Mouse (Mus musculus) kidney, postnatal 10 days (tissue): ENCODE measurements around the gene Slc1a1.
A peak's percentile ranks its signal among the peaks of the same experiment; 100 is the strongest.

Source experiments
- DNase-seq: peaks from one replicate; pipeline ENCODE4 v3.0.0; 2021; ENCODE audit warnings: mixed read lengths

The Slc1a1 gene

GRCm38 (mm10) chr19:28926366-28926765, 91.5 kb downstream of the Slc1a1 start:
- no peak for DNase-seq

GRCm38 (mm10) chr19:28927396-28927795, 92.5 kb downstream of the Slc1a1 start:
- DNase-seq, result no peak

GRCm38 (mm10) chr19:28929034-28929433, 94.2 kb downstream of the Slc1a1 start:
- DNase-seq, result peak; percentile 68

- no peak for DNase-seq
Measured at GRCm38 (mm10) chr19:28934897-28935296, 100.0 kb downstream of the Slc1a1 start.

GRCm38 (mm10) chr19:28940135-28940874, 105.5 kb downstream of the Slc1a1 start:
- DNase-seq, result peak; percentile 54

- no peak for DNase-seq
Measured at GRCm38 (mm10) chr19:28941271-28941670, 106.4 kb downstream of the Slc1a1 start.

GRCm38 (mm10) chr19:28946782-28947181, 111.9 kb downstream of the Slc1a1 start:
- no peak for DNase-seq

- no peak for DNase-seq
Measured at GRCm38 (mm10) chr19:28947311-28947710, 112.5 kb downstream of the Slc1a1 start.

- no peak for DNase-seq
Measured at GRCm38 (mm10) chr19:28951251-28951650, 116.4 kb downstream of the Slc1a1 start.

- DNase-seq, result no peak
Measured at GRCm38 (mm10) chr19:28963113-28963512, 128.3 kb downstream of the Slc1a1 start.

- no peak for DNase-seq
Measured at GRCm38 (mm10) chr19:28963513-28963841, 128.6 kb downstream of the Slc1a1 start.
